Mouse (Mus musculus): ENCODE measurements around the gene Spint2. TPM values are rescaled to one million over a fixed set of nuclear protein-coding genes. Genes with fewer than 3 reads are reported as not detected.
A peak's percentile ranks its signal among the peaks of the same experiment; 100 is the strongest.

Spint2 gene
- polyA plus RNA-seq, 1 experiment from 2014 or later, result 386 TPM

DNA sequence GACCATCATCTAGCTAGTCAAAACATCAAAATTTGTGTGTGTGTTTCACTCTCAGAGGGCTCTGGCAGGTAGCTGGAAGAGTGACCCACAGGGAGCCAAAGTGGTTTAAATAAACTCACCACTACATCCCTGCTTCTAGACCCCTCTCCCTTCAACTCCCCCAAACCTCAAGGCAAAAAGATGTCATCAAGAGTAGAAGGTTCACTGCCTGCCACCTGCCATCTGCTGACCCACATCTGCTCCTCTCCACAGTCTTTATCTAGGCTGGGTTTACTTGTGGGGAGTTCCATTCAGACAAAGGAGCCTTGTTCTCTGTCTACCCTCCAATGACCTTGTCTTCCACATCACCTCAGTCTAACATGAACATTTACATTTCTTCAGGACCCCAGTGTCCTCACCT is 2.5 kb downstream of the Spint2 start:
- no peak overlapping the region for H3K4me3 ChIP-seq (ENCODE audit: low read depth, low read length)
- no peak overlapping the region for H3K9ac ChIP-seq (replicated peaks; ENCODE audit: low read depth, low read length)
- H3K4me1 ChIP-seq (ENCODE audit: control insufficient read depth, insufficient read depth, low read length), result peaks cover 15% of the 10 kb centered on the region; the same call in 1 of the 2 replicates
- no peak overlapping the region for H3K27ac ChIP-seq (ENCODE audit: low read length)
- no peaks in the 10 kb centered on the region for H3K9me3 ChIP-seq (ENCODE audit: control insufficient read depth, low read depth, low read length)
- no peak for ATAC-seq (ENCODE audit: insufficient number of reproducible peaks, insufficient read depth, low FRiP score, low read depth)
- H3K4me2 ChIP-seq (replicated peaks; ENCODE audit: low read depth, low read length), result peak overlapping the region; percentile 74; the same call in 1 of the 2 replicates
- H3K27me3 ChIP-seq (ENCODE audit: control insufficient read depth, insufficient read depth, low read length), result 0 out of 2 replicates have a peak, but pooled peaks cover 6% of the 10 kb centered on the region
- H3K36me3 ChIP-seq (ENCODE audit: control insufficient read depth, insufficient read depth, low read length), result no peaks in the 10 kb centered on the region

DNA sequence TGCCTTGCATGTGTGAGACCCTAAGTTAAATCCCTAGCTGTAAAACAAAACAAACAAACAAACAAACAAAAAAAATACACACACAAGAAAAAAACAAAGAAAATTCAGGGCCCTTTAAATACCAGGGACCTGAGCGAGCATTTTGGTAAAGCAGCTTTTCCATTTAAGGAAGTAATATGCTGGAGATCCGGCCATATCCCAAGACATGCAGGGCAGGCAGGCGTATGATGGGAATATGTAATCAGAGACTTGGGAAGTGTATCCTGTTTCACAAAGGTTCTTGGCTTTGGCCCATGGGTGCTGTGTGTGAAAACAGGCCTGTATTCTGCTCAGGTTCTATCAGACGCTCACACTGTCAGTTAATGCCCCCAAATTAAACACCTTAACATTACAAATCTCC is 4.2 kb downstream of the Spint2 start:
- no peak overlapping the region for H3K4me2 ChIP-seq (replicated peaks; ENCODE audit: low read depth, low read length)
- ATAC-seq (ENCODE audit: insufficient number of reproducible peaks, insufficient read depth, low FRiP score, low read depth), result no peak
- H3K9me3 ChIP-seq (ENCODE audit: control insufficient read depth, low read depth, low read length), result no peaks in the 10 kb centered on the region
- WGBS, result 86% methylated on average over 4 of the region's 4 CpGs
- H3K9ac ChIP-seq (replicated peaks; ENCODE audit: low read depth, low read length), result no peak overlapping the region
- no peak overlapping the region for H3K27ac ChIP-seq (ENCODE audit: low read length)
- H3K36me3 ChIP-seq (ENCODE audit: control insufficient read depth, insufficient read depth, low read length), result no peaks in the 10 kb centered on the region
- no peak overlapping the region for H3K4me3 ChIP-seq (ENCODE audit: low read depth, low read length)
- 0 out of 2 replicates have a peak, but pooled peaks cover 3% of the 10 kb centered on the region for H3K27me3 ChIP-seq (ENCODE audit: control insufficient read depth, insufficient read depth, low read length)
- H3K4me1 ChIP-seq (ENCODE audit: control insufficient read depth, insufficient read depth, low read length), result peaks cover 13% of the 10 kb centered on the region; the same call in 1 of the 2 replicates

DNA sequence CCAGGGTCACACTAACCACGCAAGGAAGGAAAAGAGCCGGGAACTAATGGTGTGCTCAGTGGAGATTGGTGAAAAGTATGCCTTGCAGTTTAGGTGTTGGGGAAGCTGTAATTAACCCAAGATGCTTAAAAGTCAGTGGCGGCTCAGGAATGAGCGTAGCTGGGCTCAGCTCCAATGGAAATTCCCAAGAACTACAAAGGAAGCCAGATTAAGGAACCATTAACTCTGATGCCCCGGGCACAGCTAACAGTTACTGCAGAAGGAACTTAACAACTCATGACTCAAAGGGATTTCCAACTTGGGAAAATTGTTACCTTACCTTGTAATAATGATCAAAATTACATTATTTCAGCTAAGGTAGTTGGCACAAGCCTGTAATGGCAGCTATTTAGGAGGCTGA is 5.0 kb downstream of the Spint2 start:
- WGBS, result 81% methylated on average over 5 of the region's 5 CpGs
- no peaks in the 10 kb centered on the region for H3K9me3 ChIP-seq (ENCODE audit: control insufficient read depth, low read depth, low read length)
- H3K27me3 ChIP-seq (ENCODE audit: control insufficient read depth, insufficient read depth, low read length), result no peaks in the 10 kb centered on the region
- no peak overlapping the region for H3K4me2 ChIP-seq (replicated peaks; ENCODE audit: low read depth, low read length)
- H3K27ac ChIP-seq (ENCODE audit: low read length), result no peak overlapping the region
- no peak overlapping the region for H3K4me3 ChIP-seq (ENCODE audit: low read depth, low read length)
- peaks cover 8% of the 10 kb centered on the region; the same call in 1 of the 2 replicates for H3K4me1 ChIP-seq (ENCODE audit: control insufficient read depth, insufficient read depth, low read length)
- no peak overlapping the region for H3K9ac ChIP-seq (replicated peaks; ENCODE audit: low read depth, low read length)
- no peaks in the 10 kb centered on the region for H3K36me3 ChIP-seq (ENCODE audit: control insufficient read depth, insufficient read depth, low read length)
- no peak for ATAC-seq (ENCODE audit: insufficient number of reproducible peaks, insufficient read depth, low FRiP score, low read depth)

DNA sequence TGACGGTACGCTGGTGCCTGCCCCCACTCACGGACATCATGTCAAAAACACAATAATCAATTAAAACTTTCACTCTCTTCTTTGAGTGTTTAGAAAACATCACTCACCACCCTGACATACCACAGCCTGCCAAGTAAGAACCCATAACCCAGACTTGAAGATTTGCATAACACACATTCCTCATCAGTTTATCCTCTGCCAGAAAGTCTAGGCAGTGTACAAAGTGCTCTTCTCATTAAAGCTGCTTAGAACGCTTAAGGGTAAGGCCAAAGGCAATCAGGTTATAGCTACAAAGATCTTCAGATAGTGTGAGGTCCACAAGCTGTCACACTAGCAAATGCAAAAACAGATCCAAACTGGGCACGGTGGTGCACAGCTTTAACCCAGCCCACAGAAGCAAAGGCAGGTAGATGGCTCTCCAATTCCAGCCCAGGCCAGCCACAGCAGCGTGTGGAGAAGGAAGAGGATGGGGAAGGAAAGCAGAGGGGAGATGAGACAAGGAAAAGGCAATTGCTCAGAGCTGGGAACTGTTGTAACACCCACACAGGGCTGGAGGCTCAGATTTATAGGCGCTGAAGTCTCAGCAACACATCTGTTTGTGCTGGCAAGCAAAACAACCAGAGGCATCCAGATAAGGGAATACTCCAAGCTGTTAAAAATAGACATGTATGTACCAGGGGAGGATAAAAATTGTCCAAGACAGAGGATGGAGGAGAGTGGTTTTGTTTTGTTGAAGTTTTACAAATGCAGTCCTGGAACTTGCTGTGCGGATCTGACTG is 9.8 kb downstream of the Spint2 start:
- Histone ChIP-seq H3K27ac (ENCODE audit: low read length) (peak overlapping the region; percentile 27; the same call in 1 of the 2 replicates), H3K4me1 (ENCODE audit: control insufficient read depth, insufficient read depth, low read length) (peaks cover 8% of the 10 kb centered on the region; the same call in 1 of the 2 replicates), H3K9ac (replicated peaks; ENCODE audit: low read depth, low read length) (no peak overlapping the region), H3K36me3 (ENCODE audit: control insufficient read depth, insufficient read depth, low read length) (no peaks in the 10 kb centered on the region), H3K4me3 (ENCODE audit: low read depth, low read length) (no peak overlapping the region), H3K9me3 (ENCODE audit: control insufficient read depth, low read depth, low read length) (no peaks in the 10 kb centered on the region), H3K27me3 (ENCODE audit: control insufficient read depth, insufficient read depth, low read length) (no peaks in the 10 kb centered on the region), H3K4me2 (replicated peaks; ENCODE audit: low read depth, low read length) (no peak overlapping the region)
- WGBS, result 54% methylated on average over 8 of the region's 8 CpGs
- no peak for ATAC-seq (ENCODE audit: insufficient number of reproducible peaks, insufficient read depth, low FRiP score, low read depth)

DNA sequence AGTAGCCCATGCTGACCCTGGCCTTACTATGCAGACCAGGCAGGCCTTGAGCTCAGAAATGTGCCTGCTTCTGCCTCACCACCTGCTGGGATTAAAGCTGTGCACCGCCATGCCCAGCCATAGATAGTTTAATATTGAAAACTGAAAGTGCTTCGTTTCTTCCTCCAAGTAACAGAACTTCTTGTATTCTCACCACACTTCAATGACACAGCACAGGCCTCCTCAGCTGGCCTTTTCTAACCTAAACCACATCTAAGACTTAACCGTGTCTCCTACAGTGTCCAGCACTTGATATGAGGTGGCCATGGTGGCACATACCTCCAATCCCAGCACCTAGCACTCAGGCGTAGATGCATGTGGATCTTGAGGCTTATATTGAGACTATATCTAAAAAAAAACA is 11.3 kb downstream of the Spint2 start:
- no peak overlapping the region for H3K27ac ChIP-seq (ENCODE audit: low read length)
- WGBS, result 80% methylated on average over 4 of the region's 4 CpGs

DNA sequence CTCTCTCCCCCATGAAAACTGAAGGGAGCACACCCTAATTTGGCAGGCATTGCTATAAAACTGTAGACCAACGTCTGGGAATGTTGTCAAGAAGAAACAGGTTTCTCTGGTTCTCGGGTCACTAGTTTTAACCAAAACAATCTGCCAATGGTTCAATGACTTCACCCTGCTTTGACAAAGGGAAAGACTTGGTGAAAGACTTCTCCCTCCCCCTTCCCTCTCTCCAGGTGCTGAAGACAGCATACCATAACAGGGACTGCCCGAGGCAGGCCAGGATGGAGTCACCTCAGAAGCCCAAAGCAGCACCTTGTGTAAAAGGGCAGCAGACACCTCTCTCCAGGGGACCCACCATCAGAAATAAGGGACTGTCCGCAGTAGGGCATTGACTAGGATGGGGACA is 14.8 kb downstream of the Spint2 start:
- Histone ChIP-seq H3K36me3 (ENCODE audit: control insufficient read depth, insufficient read depth, low read length) (no peaks in the 10 kb centered on the region; the same call in 1 of the 2 replicates), H3K9me3 (ENCODE audit: control insufficient read depth, low read depth, low read length) (no peaks in the 10 kb centered on the region), H3K4me2 (replicated peaks; ENCODE audit: low read depth, low read length) (no peak overlapping the region), H3K4me1 (ENCODE audit: control insufficient read depth, insufficient read depth, low read length) (peaks cover 3% of the 10 kb centered on the region; the same call in 1 of the 2 replicates), H3K27ac (ENCODE audit: low read length) (no peak overlapping the region), H3K9ac (replicated peaks; ENCODE audit: low read depth, low read length) (no peak overlapping the region), H3K4me3 (ENCODE audit: low read depth, low read length) (no peak overlapping the region), H3K27me3 (ENCODE audit: control insufficient read depth, insufficient read depth, low read length) (no peaks in the 10 kb centered on the region)
- 55% methylated on average over 4 of the region's 4 CpGs for WGBS
- ATAC-seq (ENCODE audit: insufficient number of reproducible peaks, insufficient read depth, low FRiP score, low read depth), result no peak; the same call in 1 of the 2 replicates

More for the DNA sequence above, 11.3 kb downstream of the Spint2 start:
- Histone ChIP-seq H3K9me3 (ENCODE audit: control insufficient read depth, low read depth, low read length) (no peaks in the 10 kb centered on the region), H3K27me3 (ENCODE audit: control insufficient read depth, insufficient read depth, low read length) (no peaks in the 10 kb centered on the region), H3K4me3 (ENCODE audit: low read depth, low read length) (no peak overlapping the region), H3K9ac (replicated peaks; ENCODE audit: low read depth, low read length) (no peak overlapping the region), H3K4me2 (replicated peaks; ENCODE audit: low read depth, low read length) (no peak overlapping the region), H3K36me3 (ENCODE audit: control insufficient read depth, insufficient read depth, low read length) (no peaks in the 10 kb centered on the region), H3K4me1 (ENCODE audit: control insufficient read depth, insufficient read depth, low read length) (peaks cover 4% of the 10 kb centered on the region; the same call in 1 of the 2 replicates)
- ATAC-seq (ENCODE audit: insufficient number of reproducible peaks, insufficient read depth, low FRiP score, low read depth), result no peak

DNA sequence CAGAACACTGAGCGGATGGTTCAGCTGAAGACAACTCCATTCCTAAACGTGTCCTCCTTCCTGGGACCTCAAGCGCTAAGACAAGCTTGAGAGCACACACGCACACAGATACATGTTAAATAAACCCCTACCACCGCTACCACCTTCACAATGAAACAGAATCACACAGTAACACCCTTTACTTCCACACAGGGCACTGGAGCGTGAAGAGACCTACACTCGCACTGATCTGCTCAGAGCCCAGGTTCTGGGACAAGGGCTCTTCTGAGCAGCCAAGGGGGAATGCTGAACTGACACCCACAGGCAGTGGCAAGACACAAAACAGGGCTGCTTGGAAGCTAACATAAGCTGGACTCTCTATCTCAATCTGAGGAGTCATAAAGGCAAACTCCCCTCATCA is 16.1 kb downstream of the Spint2 start:
- Histone ChIP-seq H3K27me3 (ENCODE audit: control insufficient read depth, insufficient read depth, low read length) (no peaks in the 10 kb centered on the region), H3K27ac (ENCODE audit: low read length) (no peak overlapping the region), H3K36me3 (ENCODE audit: control insufficient read depth, insufficient read depth, low read length) (no peaks in the 10 kb centered on the region; the same call in 1 of the 2 replicates), H3K4me2 (replicated peaks; ENCODE audit: low read depth, low read length) (no peak overlapping the region), H3K9me3 (ENCODE audit: control insufficient read depth, low read depth, low read length) (no peaks in the 10 kb centered on the region), H3K4me1 (ENCODE audit: control insufficient read depth, insufficient read depth, low read length) (no peaks in the 10 kb centered on the region), H3K9ac (replicated peaks; ENCODE audit: low read depth, low read length) (no peak overlapping the region), H3K4me3 (ENCODE audit: low read depth, low read length) (no peak overlapping the region)
- 91% methylated on average over 7 of the region's 7 CpGs for WGBS
- ATAC-seq (ENCODE audit: insufficient number of reproducible peaks, insufficient read depth, low FRiP score, low read depth), result no peak

DNA sequence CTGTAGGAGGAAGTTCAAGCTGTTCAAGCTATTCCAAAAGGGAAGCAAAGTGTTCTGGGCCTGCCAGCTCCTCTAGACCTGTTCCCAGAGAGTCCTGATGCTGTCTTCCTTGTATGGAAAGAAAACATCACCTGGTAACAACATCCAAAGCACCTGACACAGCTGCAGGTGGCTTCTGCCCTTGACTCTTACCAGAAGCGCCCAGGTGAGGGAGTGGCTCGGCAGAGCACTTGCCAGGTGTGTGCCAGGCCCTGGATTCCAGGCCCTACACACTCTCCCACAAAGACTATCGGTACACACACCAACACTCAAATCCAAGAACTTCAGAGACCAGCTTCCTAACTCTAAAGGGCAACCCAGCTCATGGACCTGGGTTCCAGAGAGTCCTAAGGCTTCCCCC is 17.9 kb downstream of the Spint2 start:
- Histone ChIP-seq H3K27me3 (ENCODE audit: control insufficient read depth, insufficient read depth, low read length) (no peaks in the 10 kb centered on the region), H3K9ac (replicated peaks; ENCODE audit: low read depth, low read length) (no peak overlapping the region), H3K27ac (ENCODE audit: low read length) (no peak overlapping the region), H3K4me3 (ENCODE audit: low read depth, low read length) (no peak overlapping the region), H3K4me2 (replicated peaks; ENCODE audit: low read depth, low read length) (no peak overlapping the region), H3K4me1 (ENCODE audit: control insufficient read depth, insufficient read depth, low read length) (no peaks in the 10 kb centered on the region), H3K9me3 (ENCODE audit: control insufficient read depth, low read depth, low read length) (no peaks in the 10 kb centered on the region), H3K36me3 (ENCODE audit: control insufficient read depth, insufficient read depth, low read length) (peaks cover 3% of the 10 kb centered on the region; the same call in 1 of the 2 replicates)
- no peak for ATAC-seq (ENCODE audit: insufficient number of reproducible peaks, insufficient read depth, low FRiP score, low read depth)
- WGBS, result 80% methylated on average over 3 of the region's 3 CpGs
